Comparison of ENCODE assay signal across 8 mouse cellular contexts in the genomic region with DNA sequence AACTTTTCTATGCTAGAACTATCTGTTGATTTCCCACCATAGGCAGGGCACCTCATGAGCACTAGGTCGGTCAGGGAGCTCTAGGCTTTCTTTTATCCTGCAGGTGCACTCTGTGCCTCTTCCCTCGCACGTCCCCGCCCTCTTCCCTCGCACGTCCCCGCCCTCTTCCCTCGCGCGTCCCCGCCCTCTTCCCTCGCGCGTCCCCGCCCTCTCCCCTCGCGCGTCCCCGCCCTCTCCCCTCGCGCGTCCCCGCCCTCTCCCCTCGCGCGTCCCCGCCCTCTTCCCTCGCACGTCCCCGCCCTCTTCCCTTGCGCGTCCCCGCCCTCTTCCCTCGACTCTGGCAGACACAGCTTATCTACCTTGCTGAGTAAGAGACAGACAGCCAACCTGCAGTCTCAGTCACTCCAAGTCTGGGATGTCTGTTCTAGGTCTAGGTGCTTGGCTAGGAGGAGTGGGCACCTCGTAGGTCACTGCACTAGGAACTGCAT. TPM values are rescaled to one million over a fixed set of nuclear protein-coding genes. Genes with fewer than 3 reads are reported as not detected.
A peak's percentile ranks its signal among the peaks of the same experiment; 100 is the strongest.
DNase-seq lines count a peak whose midpoint lies in the region; ATAC-seq and TF ChIP-seq lines count a peak whose summit lies in the region.

No protein-coding gene starts in this region.

- DNase-seq in adrenal gland, adult (ENCODE audit: inconsistent age in 2 of 2, low spot score in 1 of 2): peak; percentile 40 to 71
- DNase-seq in fibroblast of lung, adult 2 months (ENCODE audit: low read depth): peak; percentile 9
- peak; percentile 55 for DNase-seq in hindbrain, embryonic 10.5 days (ENCODE audit: low spot score)
- DNase-seq in midbrain, embryonic 14.5 days: peak; percentile 45
- peak; percentile 69 to 73 for DNase-seq in thymus, adult 18-20 months
- no peak for DNase-seq in frontal cortex, postnatal 10 days (ENCODE audit: low spot score in 2 of 2)

- ATAC-seq in limb, embryonic 13.5 days (ENCODE audit: low FRiP score, low read depth): peak; percentile 76; the same call in 1 of the 2 replicates
- no peak for ATAC-seq in midbrain, embryonic 14.5 days (ENCODE audit: low FRiP score, low TSS enrichment)

- no peak overlapping the region for H3K9ac ChIP-seq in limb, embryonic 13.5 days
- peak overlapping the region; percentile 21; the same call in 1 of the 2 replicates for H3K9ac ChIP-seq in midbrain, embryonic 14.5 days (replicated peaks; ENCODE audit: low read length)

- H3K4me2 ChIP-seq in limb, embryonic 13.5 days (replicated peaks): peak overlapping the region; percentile 61
- peak overlapping the region; percentile 56 for H3K4me2 ChIP-seq in midbrain, embryonic 14.5 days (ENCODE audit: low read length)

- no peaks in the 10 kb centered on the region for H3K79me3 ChIP-seq in C2C12 (ENCODE audit: low read depth)

- no peaks in the 10 kb centered on the region for H3K27me3 ChIP-seq in C2C12 (ENCODE audit: control insufficient read depth, insufficient read depth, insufficient read length)
- H3K27me3 ChIP-seq in hindbrain, embryonic 10.5 days (ENCODE audit: insufficient read depth, poor library complexity, severe bottlenecking): peaks cover 10% of the 10 kb centered on the region; the same call in 1 of the 2 replicates
- no peaks in the 10 kb centered on the region for H3K27me3 ChIP-seq in limb, embryonic 13.5 days
- H3K27me3 ChIP-seq in midbrain, embryonic 14.5 days (ENCODE audit: control insufficient read depth, insufficient read depth, low read length): no peaks in the 10 kb centered on the region

- H3K4me3 ChIP-seq in C2C12 (ENCODE audit: insufficient read depth, poor library complexity, severe bottlenecking): no peak overlapping the region
- H3K4me3 ChIP-seq in hindbrain, embryonic 10.5 days: peak overlapping the region; percentile 45
- H3K4me3 ChIP-seq in limb, embryonic 13.5 days: peak overlapping the region; percentile 32
- H3K4me3 ChIP-seq in midbrain, embryonic 14.5 days (replicated peaks; ENCODE audit: low read depth, low read length): peak overlapping the region; percentile 26

- H3K79me2 ChIP-seq in C2C12 (ENCODE audit: control insufficient read depth, insufficient read depth): no peaks in the 10 kb centered on the region

- H3K36me3 ChIP-seq in C2C12 (ENCODE audit: control insufficient read depth, insufficient read depth): peaks cover 84% of the 10 kb centered on the region
- H3K36me3 ChIP-seq in hindbrain, embryonic 10.5 days: no peaks in the 10 kb centered on the region
- peaks cover 20% of the 10 kb centered on the region for H3K36me3 ChIP-seq in limb, embryonic 13.5 days
- no peaks in the 10 kb centered on the region for H3K36me3 ChIP-seq in midbrain, embryonic 14.5 days (ENCODE audit: control insufficient read depth, insufficient read depth, low read length)

- peak overlapping the region; percentile 35; the same call in 1 of the 2 replicates for H3K27ac ChIP-seq in hindbrain, embryonic 10.5 days
- no peak overlapping the region for H3K27ac ChIP-seq in limb, embryonic 13.5 days
- H3K27ac ChIP-seq in midbrain, embryonic 14.5 days (replicated peaks; ENCODE audit: low read depth, low read length): no peak overlapping the region

- under 1% methylated on average over 33 of the region's 35 CpGs for WGBS in hindbrain, embryonic 10.5 days
- WGBS in limb, embryonic 13.5 days: 4% methylated on average over 34 of the region's 35 CpGs
- WGBS in midbrain, embryonic 14.5 days: under 1% methylated on average over 32 of the region's 35 CpGs

- peaks cover 15% of the 10 kb centered on the region for H3K4me1 ChIP-seq in hindbrain, embryonic 10.5 days (replicated peaks)
- H3K4me1 ChIP-seq in limb, embryonic 13.5 days: peaks cover 11% of the 10 kb centered on the region
- H3K4me1 ChIP-seq in midbrain, embryonic 14.5 days (ENCODE audit: control insufficient read depth, insufficient read depth, low read length): peaks cover 8% of the 10 kb centered on the region

- TF ChIP-seq CTCF in C2C12 (IDR thresholded peaks at IDR 0.05; ENCODE audit: control insufficient read depth, insufficient read depth, insufficient read length): no peak

- H3K9me3 ChIP-seq in hindbrain, embryonic 10.5 days: no peaks in the 10 kb centered on the region
- no peaks in the 10 kb centered on the region for H3K9me3 ChIP-seq in limb, embryonic 13.5 days
- no peaks in the 10 kb centered on the region for H3K9me3 ChIP-seq in midbrain, embryonic 14.5 days (ENCODE audit: control insufficient read depth, low read length)

- peak overlapping the region; percentile 41 for H3ac ChIP-seq in C2C12 (ENCODE audit: control insufficient read depth, insufficient read length, low read depth)

TF ChIP-seq in C2C12, 6 proteins besides CTCF, POLR2A, EP300 and RAD21:
- no peak for TF ChIP-seq MYOD1 (IDR thresholded peaks at IDR 0.05; ENCODE audit: control insufficient read depth, insufficient read length, low read depth)
- no peak for TF ChIP-seq FOSL1 (IDR thresholded peaks at IDR 0.05; ENCODE audit: insufficient read depth, low read length, poor library complexity, severe bottlenecking)
- no peak for TF ChIP-seq USF1 (IDR thresholded peaks at IDR 0.05; ENCODE audit: low read depth)
- no peak for TF ChIP-seq MYOG (IDR thresholded peaks at IDR 0.05; ENCODE audit: control insufficient read depth, extremely low read depth, insufficient read length)
- TF ChIP-seq MAX (IDR thresholded peaks at IDR 0.05): no peak
- TF ChIP-seq CEBPB (IDR thresholded peaks at IDR 0.05; ENCODE audit: low read depth): no peak

RNA-seq across cellular contexts. Expression of gene Rnf213, which starts 35.8 kb away (rescaled TPM):
- 6.3 TPM for polyA plus RNA-seq in C2C12 (2012; fragmentation: generic; extraction: Trizol)
- polyA plus RNA-seq in hindbrain, embryonic 10.5 days (2016; fragmentation: Nextera tagmentation; extraction: Ambion mirVana): 1.5 and 1.8 TPM in 2 replicates
- polyA plus RNA-seq in limb, embryonic 13.5 days (2015; fragmentation: Nextera tagmentation; extraction: Ambion mirVana): 3.2 and 3.5 TPM in 2 replicates
- polyA plus RNA-seq in midbrain, embryonic 14.5 days (2014; fragmentation: Nextera tagmentation; extraction: Ambion mirVana): 0.72 and 3.2 TPM in 2 replicates

Comparison
In these comparisons a context has a peak if more than half of its experiments do, and no peak if none do; other contexts are left out.
1. DNase-seq: peak in adrenal gland, adult (2 of 2), fibroblast of lung, adult 2 months (single experiment), hindbrain, embryonic 10.5 days (single experiment), midbrain, embryonic 14.5 days (single experiment) and thymus, adult 18-20 months (2 of 2); none in frontal cortex, postnatal 10 days (0 of 2).